Mouse (Mus musculus) heart, adult 2 months (tissue): ENCODE data around the gene Susd4.

Experiments used
- CTCF ChIP-seq: fragments of 200-600 bp; IDR thresholded peaks from 2 replicates; pipeline ENCODE4 v1.8.1; 2022; ENCODE audit warnings: antibody characterized with exemption, mild to moderate bottlenecking, moderate library complexity
- EP300 ChIP-seq: fragments of 200-500 bp; IDR thresholded peaks from 2 replicates; pipeline ENCODE4 v1.6.1; 2011; ENCODE audit warnings: low read depth, low read length, control low read depth; ENCODE audit not compliant: insufficient read depth

- TF ChIP-seq CTCF: no peak
- TF ChIP-seq EP300: no peak
Measured at GRCm38 (mm10) chr1:182753694-182754093, 10.0 kb upstream of the Susd4 start.
